8 mouse cellular contexts compared by ENCODE assay signal in the genomic region with DNA sequence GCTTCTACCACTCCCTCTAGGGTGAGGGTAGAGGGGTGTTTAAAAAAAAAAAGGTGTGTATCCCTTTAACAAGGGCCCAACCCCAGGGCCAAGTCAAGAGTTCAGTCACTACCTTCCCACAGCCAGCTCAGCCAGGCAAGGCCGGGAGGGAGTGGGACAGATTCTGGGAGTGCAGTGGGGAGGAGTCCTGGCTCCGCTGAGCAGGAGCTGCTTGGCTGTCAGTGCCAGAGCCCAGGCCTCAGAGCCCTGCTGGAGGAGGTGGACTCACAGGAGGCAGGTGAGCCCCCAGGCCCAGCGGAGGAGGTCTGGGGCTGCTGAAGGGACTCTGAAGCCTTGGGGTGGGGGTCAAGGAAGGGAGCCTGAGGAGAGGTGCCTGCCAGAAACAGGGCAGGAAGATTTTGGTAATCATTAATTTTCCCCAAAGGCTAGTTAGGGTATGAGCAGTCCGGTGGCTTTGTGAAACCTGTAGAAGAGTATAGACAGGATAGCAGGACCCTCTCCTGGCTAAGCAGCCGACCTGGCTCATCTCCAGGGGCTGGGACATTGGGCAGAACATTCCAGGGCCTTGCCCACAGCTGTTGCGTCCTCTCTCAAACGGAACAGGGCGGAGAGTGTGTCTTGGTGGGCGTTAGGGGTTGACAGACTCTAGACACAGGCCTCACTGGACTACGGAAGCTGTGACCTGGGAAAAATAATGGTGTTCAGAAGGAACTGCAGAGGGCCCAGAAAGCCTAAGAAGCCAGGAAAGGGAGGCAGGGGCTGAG. TPM values are rescaled to one million over a fixed set of nuclear protein-coding genes. Genes with fewer than 3 reads are reported as not detected.
DNase-seq lines count a peak whose midpoint lies in the region; ATAC-seq and TF ChIP-seq lines count a peak whose summit lies in the region.

A gene (plus strand): TSS at position 114 of the 764 bp plus-strand sequence.

- H3K4me3 ChIP-seq in forebrain, embryonic 11.5 days (ENCODE audit: low read depth, low read length), result no peak within 1 kb of the TSS
- peak within 1 kb of the TSS; percentile 64 for H3K4me3 ChIP-seq in small intestine, adult 2 months (ENCODE audit: low read depth, low read length)

- TF ChIP-seq CTCF in small intestine, adult 2 months (IDR thresholded peaks at IDR 0.05; ENCODE audit: extremely low read depth, insufficient read length, insufficient replicate concordance, low read depth, low read length), result no peak

- intact Hi-C loops in heart, postnatal 14 days (cut with DNase I), result no loop called here

- peaks cover 2% of the 10 kb centered on the region; the same call in 1 of the 2 replicates for H3K4me1 ChIP-seq in forebrain, embryonic 11.5 days (replicated peaks; ENCODE audit: control insufficient read depth, insufficient read depth, low read length)
- H3K4me1 ChIP-seq in small intestine, adult 2 months (ENCODE audit: control insufficient read depth, insufficient read depth, insufficient read length, low read length), result peaks cover 10% of the 10 kb centered on the region

- H3K36me3 ChIP-seq in forebrain, embryonic 11.5 days (ENCODE audit: control insufficient read depth, insufficient read depth, low read length), result no peaks in the 10 kb centered on the region
- H3K36me3 ChIP-seq in small intestine, adult 2 months (ENCODE audit: control insufficient read depth, insufficient read depth, low read length), result peaks cover 3% of the 10 kb centered on the region; the same call in 1 of the 2 replicates

- H3K27me3 ChIP-seq in forebrain, embryonic 11.5 days (ENCODE audit: control insufficient read depth, insufficient read depth, low read length), result no peaks in the 10 kb centered on the region
- H3K27me3 ChIP-seq in small intestine, adult 2 months (ENCODE audit: control insufficient read depth, insufficient read depth, low read length), result no peaks in the 10 kb centered on the region

- DNase-seq in 3134 (ENCODE audit: extremely low read depth, insufficient read length, low spot score), result peak; percentile 72
- peak; percentile 89 for DNase-seq in adrenal gland, postnatal 14 days
- no peak for DNase-seq in forebrain, embryonic 11.5 days (ENCODE audit: low spot score)
- DNase-seq in heart, postnatal 14 days, result peak; percentile 79 to 84
- no peak for DNase-seq in large intestine, adult 2 months (ENCODE audit: low read depth, low spot score)
- peak; percentile 88 to 90 for DNase-seq in lung, adult 18-20 months

- no peak for ATAC-seq in forebrain, embryonic 11.5 days (replicated peaks; ENCODE audit: low FRiP score)
- no peak for ATAC-seq in erythroid progenitor cell, adult 5-6 weeks (replicated peaks; ENCODE audit: low FRiP score, poor library complexity, severe bottlenecking)

- WGBS in forebrain, embryonic 11.5 days, result 55% methylated on average over 10 of the region's 10 CpGs
- 13% methylated on average over 10 of the region's 10 CpGs for WGBS in large intestine, adult 2 months
- 13% methylated on average over 10 of the region's 10 CpGs for WGBS in small intestine, adult 2 months

- H3K9ac ChIP-seq in forebrain, embryonic 11.5 days (ENCODE audit: low read length), result no peak within 1 kb of the TSS

- H3K9me3 ChIP-seq in forebrain, embryonic 11.5 days (ENCODE audit: control insufficient read depth, low read length), result no peaks in the 10 kb centered on the region

- peak; percentile 65; the same call in 1 of the 2 replicates for TF ChIP-seq POLR2A in small intestine, adult 2 months (IDR thresholded peaks at IDR 0.05; ENCODE audit: low read depth, low read length)

- no peak within 1 kb of the TSS for H3K27ac ChIP-seq in forebrain, embryonic 11.5 days (ENCODE audit: low read depth, low read length)
- H3K27ac ChIP-seq in small intestine, adult 2 months (ENCODE audit: insufficient read depth, low read depth, low read length), result peak within 1 kb of the TSS; percentile 61

- H3K4me2 ChIP-seq in forebrain, embryonic 11.5 days (ENCODE audit: low read depth, low read length, severe bottlenecking), result no peak within 1 kb of the TSS

RNA-seq across cellular contexts. Expression of the gene that starts here (rescaled TPM):
- total RNA-seq in adrenal gland, postnatal 14 days (2021), result 63.6 and 71.4 TPM in 2 replicates
- 28.8 and 30.8 TPM in 2 replicates for polyA plus RNA-seq in forebrain, embryonic 11.5 days (2014; fragmentation: Nextera tagmentation; extraction: Ambion mirVana)
- total RNA-seq in heart, postnatal 14 days (2021), result 10 to 100 TPM; 77.3 to 86.0 TPM
- polyA plus RNA-seq in large intestine, adult 2 months (2012; rRNA removed), result 75.2 and 122 TPM in 2 replicates
- 44.9 and 65.1 TPM in 2 replicates for polyA plus RNA-seq in small intestine, adult 2 months (2012; rRNA removed)
- not detected in 2 replicates for total RNA-seq in erythroid progenitor cell, adult 5-6 weeks (2015; ENCODE audit: low replicate concordance)
- total RNA-seq in erythroid progenitor cell, adult 5-6 weeks (2017; ENCODE audit: low replicate concordance), result not detected in 2 replicates

Comparison
In these comparisons a context has a peak if more than half of its experiments do, and no peak if none do; other contexts are left out.
1. RNA of the gene that starts here (total RNA-seq): 77.3 to 86.0 TPM in heart, postnatal 14 days and 63.6 to 71.4 TPM in adrenal gland, postnatal 14 days; not detected in erythroid progenitor cell, adult 5-6 weeks; every median in the first group is over 10 times any median in the second.
2. DNase-seq: peak in 3134 (single experiment), adrenal gland, postnatal 14 days (single experiment), heart, postnatal 14 days (2 of 2) and lung, adult 18-20 months (2 of 2); none in forebrain, embryonic 11.5 days (single experiment) and large intestine, adult 2 months (single experiment).